Mouse (Mus musculus): Measurements from ENCODE around the gene Itpkc.

DNA sequence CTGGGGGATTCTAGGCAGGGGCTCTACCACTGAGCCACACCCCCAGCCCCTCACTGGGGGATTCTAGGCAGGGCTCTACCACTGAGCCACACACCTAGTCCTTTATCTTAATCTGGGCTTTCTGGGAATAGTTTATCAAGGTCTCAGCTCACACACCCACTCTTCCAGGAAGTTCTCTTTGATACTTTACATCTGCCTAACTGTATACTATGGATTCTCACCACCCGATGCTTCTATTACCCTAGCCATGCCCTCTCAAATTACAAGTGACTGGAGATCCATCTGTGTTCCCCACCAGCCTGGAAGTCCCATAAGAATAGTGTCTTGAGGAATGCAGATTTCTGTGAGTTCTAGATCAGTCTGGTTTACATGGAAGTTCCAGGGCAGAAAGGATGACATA is 5.9 kb downstream of the Itpkc start:
- TF ChIP-seq CTCF (IDR thresholded peaks at IDR 0.05; ENCODE audit: control insufficient read depth, insufficient read depth, insufficient replicate concordance, low read depth, low read length), result no peak
- TF ChIP-seq POLR2A (IDR thresholded peaks at IDR 0.05; ENCODE audit: control insufficient read depth, low read depth, low read length), result no peak
